Mouse (Mus musculus) neural tube, embryonic 15.5 days (tissue): ENCODE data around the gene Atl2. TPM values are rescaled to one million over a fixed set of nuclear protein-coding genes. Genes with fewer than 3 reads are reported as not detected.

ENCODE experiments used
- ATAC-seq: fragments of 200-750 bp; cut with Nextera tagmentation; 2 replicates; pipeline ENCODE4 v1.8.0; 2017; ENCODE audit warnings: mild to moderate bottlenecking, moderate TSS enrichment, moderate library complexity; ENCODE audit not compliant: low FRiP score
- H3K27ac ChIP-seq: fragments of 300-500 bp; sonication (generic); replicated peaks from 2 replicates; pipeline ENCODE4 v1.5.1; 2015; ENCODE audit warnings: mild to moderate bottlenecking, inconsistent platforms
- H3K27me3 ChIP-seq: fragments of 300-500 bp; sonication (generic); replicated peaks from 2 replicates; pipeline ENCODE4 v1.6.1; 2015; ENCODE audit warnings: inconsistent platforms
- H3K36me3 ChIP-seq: fragments of 300-500 bp; sonication (generic); 2 replicates; pipeline ENCODE4 v1.6.1; 2015; ENCODE audit warnings: inconsistent platforms
- H3K4me1 ChIP-seq: fragments of 300-500 bp; sonication (generic); 2 replicates; pipeline ENCODE4 v1.6.1; 2015; ENCODE audit warnings: inconsistent platforms
- H3K4me2 ChIP-seq: fragments of 300-500 bp; sonication (generic); 2 replicates; pipeline ENCODE4 v1.6.1; 2015; ENCODE audit warnings: inconsistent platforms, mild to moderate bottlenecking, moderate library complexity
- H3K4me3 ChIP-seq: fragments of 300-500 bp; sonication (generic); replicated peaks from 2 replicates; pipeline ENCODE4 v1.5.1; 2015; ENCODE audit warnings: mild to moderate bottlenecking, inconsistent platforms
- H3K9ac ChIP-seq: fragments of 300-500 bp; sonication (generic); replicated peaks from 2 replicates; pipeline ENCODE4 v1.6.1; 2015; ENCODE audit warnings: mild to moderate bottlenecking, inconsistent platforms
- H3K9me3 ChIP-seq: fragments of 300-500 bp; sonication (generic); replicated peaks from 2 replicates; pipeline ENCODE4 v1.6.1; 2016; ENCODE audit warnings: inconsistent platforms
- WGBS: fragments of 180-500 bp; shearing (Covaris S2); methylation state at CpG from one replicate; pipeline ENCODE4 v1.1.7; 2015; ENCODE audit warnings: mixed read lengths; 5-methylcytosine and 5-hydroxymethylcytosine counted together
- polyA plus RNA-seq: library from polyadenylated mRNA; unstranded; fragments of >200 nt; fragmentation: Nextera tagmentation; extraction: Ambion mirVana; gene quantifications from 2 replicates; pipeline ENCODE4 v1.2.1, GENCODE M21; 2015

Gene Atl2
- polyA plus RNA-seq, 1 experiment from 2014 or later, result 38.6 TPM

- ATAC-seq, result no peak
- H3K9ac ChIP-seq, result no peak overlapping the region
- no peaks in the 10 kb centered on the region for H3K4me1 ChIP-seq
- 66% methylated on average over 15 of the region's 15 CpGs for WGBS
- H3K4me2 ChIP-seq, result no peak overlapping the region
- no peaks in the 10 kb centered on the region for H3K9me3 ChIP-seq
- H3K27me3 ChIP-seq, result no peaks in the 10 kb centered on the region
- no peak overlapping the region for H3K4me3 ChIP-seq
- no peak overlapping the region for H3K27ac ChIP-seq
- H3K36me3 ChIP-seq, result no peaks in the 10 kb centered on the region
Measured at GRCm38 (mm10) chr17:79919566-79920350, 23.8 kb upstream of the Atl2 start.

GRCm38 (mm10) chr17:79918484-79919004, 22.6 kb upstream of the Atl2 start:
- no peak overlapping the region for H3K27ac ChIP-seq
- ATAC-seq, result no peak
- WGBS, result 25% methylated on average over 9 of the region's 9 CpGs
- no peaks in the 10 kb centered on the region for H3K9me3 ChIP-seq
- H3K4me3 ChIP-seq, result no peak overlapping the region
- H3K4me1 ChIP-seq, result no peaks in the 10 kb centered on the region
- no peaks in the 10 kb centered on the region for H3K27me3 ChIP-seq
- no peaks in the 10 kb centered on the region for H3K36me3 ChIP-seq
- H3K4me2 ChIP-seq, result no peak overlapping the region
- no peak overlapping the region for H3K9ac ChIP-seq

DNA sequence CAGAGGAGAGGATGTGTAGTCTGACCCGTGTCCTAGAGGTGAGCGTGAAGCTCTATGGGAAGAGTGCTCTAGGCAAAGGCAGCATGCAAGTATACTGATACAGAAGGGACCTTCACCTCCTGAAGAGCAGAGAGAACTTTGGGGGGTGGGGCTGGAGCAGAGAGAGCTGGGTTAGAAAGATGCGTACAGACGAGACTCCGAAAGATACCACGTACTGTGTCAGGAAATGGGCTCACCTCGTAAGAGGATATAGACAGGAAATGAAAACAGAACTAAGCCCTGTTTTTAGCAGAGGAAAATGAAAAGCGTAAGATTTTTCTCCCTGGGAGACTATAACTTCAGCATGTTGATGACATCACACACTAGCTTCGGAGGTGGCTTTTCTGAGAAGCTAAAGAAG, 21.1 kb upstream of the Atl2 start:
- no peaks in the 10 kb centered on the region for H3K27me3 ChIP-seq
- no peaks in the 10 kb centered on the region for H3K36me3 ChIP-seq
- no peak overlapping the region for H3K4me2 ChIP-seq
- no peak overlapping the region for H3K9ac ChIP-seq
- H3K4me1 ChIP-seq, result no peaks in the 10 kb centered on the region
- no peak for ATAC-seq
- WGBS, result 88% methylated on average over 9 of the region's 9 CpGs
- H3K9me3 ChIP-seq, result no peaks in the 10 kb centered on the region
- H3K27ac ChIP-seq, result no peak overlapping the region
- no peak overlapping the region for H3K4me3 ChIP-seq

- H3K4me3 ChIP-seq, result no peak overlapping the region
- no peak overlapping the region for H3K4me2 ChIP-seq
- no peaks in the 10 kb centered on the region for H3K4me1 ChIP-seq
- 86% methylated on average over 2 of the region's 2 CpGs for WGBS
- H3K9ac ChIP-seq, result no peak overlapping the region
- H3K36me3 ChIP-seq, result no peaks in the 10 kb centered on the region
- H3K27ac ChIP-seq, result no peak overlapping the region
- no peaks in the 10 kb centered on the region for H3K9me3 ChIP-seq
- no peak for ATAC-seq
- H3K27me3 ChIP-seq, result no peaks in the 10 kb centered on the region
Measured at GRCm38 (mm10) chr17:79912174-79912573, 16.3 kb upstream of the Atl2 start.

- H3K27me3 ChIP-seq, result no peaks in the 10 kb centered on the region
Measured at GRCm38 (mm10) chr17:79911718-79912117, 15.8 kb upstream of the Atl2 start.

DNA sequence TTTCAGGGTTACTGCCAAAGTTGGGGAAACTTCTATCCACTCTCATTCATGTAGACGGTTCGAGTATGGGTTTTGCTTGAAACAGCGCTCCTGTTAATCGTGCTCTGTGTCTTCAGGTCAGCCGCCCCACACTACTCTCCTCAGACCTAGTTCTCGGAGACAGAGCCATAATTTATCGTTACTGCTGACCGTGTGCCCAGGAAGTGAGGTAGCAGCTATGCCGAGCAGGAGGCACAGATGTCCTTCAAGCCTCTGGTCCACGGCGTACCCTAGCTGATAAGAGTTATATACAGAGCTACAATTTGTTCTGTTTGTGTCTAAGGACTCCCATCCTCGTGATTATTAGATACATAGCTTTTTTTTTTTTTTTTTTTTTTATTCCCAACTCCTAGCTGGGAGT, 13.6 kb upstream of the Atl2 start:
- H3K36me3 ChIP-seq, result no peaks in the 10 kb centered on the region
- no peak for ATAC-seq
- WGBS, result 87% methylated on average over 12 of the region's 12 CpGs
- no peak overlapping the region for H3K9ac ChIP-seq
- H3K9me3 ChIP-seq, result no peaks in the 10 kb centered on the region
- H3K4me1 ChIP-seq, result no peaks in the 10 kb centered on the region
- no peak overlapping the region for H3K4me2 ChIP-seq
- no peaks in the 10 kb centered on the region for H3K27me3 ChIP-seq
- no peak overlapping the region for H3K27ac ChIP-seq
- H3K4me3 ChIP-seq, result no peak overlapping the region

More at GRCm38 (mm10) chr17:79911718-79912117, 15.8 kb upstream of the Atl2 start:
- Histone ChIP-seq H3K4me3 (no peak overlapping the region), H3K9me3 (no peaks in the 10 kb centered on the region), H3K27ac (no peak overlapping the region), H3K36me3 (no peaks in the 10 kb centered on the region), H3K4me2 (no peak overlapping the region), H3K9ac (no peak overlapping the region), H3K4me1 (no peaks in the 10 kb centered on the region)
- ATAC-seq, result no peak
- WGBS, result 92% methylated on average over 3 of the region's 3 CpGs

DNA sequence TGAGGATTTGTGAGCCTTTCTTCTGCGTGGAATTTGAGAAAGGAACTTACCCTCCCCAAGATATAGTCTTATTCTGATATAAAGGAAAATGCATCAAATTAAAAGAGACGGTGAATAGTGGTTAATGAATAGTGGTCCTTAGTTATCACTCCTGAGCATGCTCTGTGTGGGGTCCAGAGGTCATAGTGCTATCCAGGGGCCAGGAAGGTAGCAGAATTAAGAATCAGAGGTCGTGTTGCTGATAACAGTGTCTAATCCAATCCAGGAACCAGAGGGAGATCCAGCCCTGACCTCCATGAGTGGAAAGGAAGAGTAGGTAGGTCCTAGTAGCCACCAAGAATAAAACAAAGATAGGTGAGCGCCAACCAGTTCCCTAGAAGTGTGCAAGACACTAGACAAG, 11.8 kb upstream of the Atl2 start:
- no peak for ATAC-seq
- Histone ChIP-seq H3K9me3 (no peaks in the 10 kb centered on the region), H3K36me3 (no peaks in the 10 kb centered on the region), H3K4me2 (no peak overlapping the region), H3K27me3 (no peaks in the 10 kb centered on the region), H3K27ac (no peak overlapping the region), H3K9ac (no peak overlapping the region), H3K4me1 (no peaks in the 10 kb centered on the region), H3K4me3 (no peak overlapping the region)
- WGBS, result 76% methylated on average over 4 of the region's 4 CpGs

DNA sequence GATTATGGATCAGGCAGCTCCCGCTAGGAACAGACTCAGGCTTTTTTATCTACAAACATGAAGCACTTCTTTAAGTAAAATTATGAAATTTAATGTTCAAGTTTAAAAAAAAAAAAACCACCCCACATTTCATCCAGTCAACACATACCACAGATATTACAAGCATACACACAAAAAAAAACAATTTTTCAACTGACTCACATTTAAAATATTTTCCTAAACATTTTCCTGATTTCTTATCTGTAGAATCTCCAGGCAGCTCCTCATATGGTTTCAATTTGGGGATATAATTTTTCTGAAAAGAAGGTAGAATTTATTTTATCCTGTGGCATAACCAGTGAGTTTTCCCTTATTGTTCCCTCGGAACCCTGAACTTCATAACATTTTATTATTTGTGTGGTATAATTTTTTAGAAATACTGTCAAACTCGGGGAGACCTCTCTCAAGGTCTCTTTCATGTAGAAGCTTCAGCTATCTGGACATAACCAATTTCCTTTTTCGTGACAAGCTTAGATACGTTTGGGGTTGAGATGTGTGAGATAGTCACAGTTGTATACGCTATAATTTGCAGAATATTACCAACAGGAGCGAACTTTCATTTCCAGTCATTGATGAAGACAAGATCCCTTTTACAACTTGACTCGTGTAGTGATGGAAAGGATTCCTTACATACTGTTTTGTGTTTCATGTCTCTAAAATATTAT, 11.0 kb upstream of the Atl2 start:
- WGBS, result 91% methylated on average over 8 of the region's 8 CpGs
- no peak overlapping the region for H3K4me3 ChIP-seq
- H3K27me3 ChIP-seq, result no peaks in the 10 kb centered on the region
- H3K9me3 ChIP-seq, result no peaks in the 10 kb centered on the region
- H3K9ac ChIP-seq, result no peak overlapping the region
- H3K4me2 ChIP-seq, result no peak overlapping the region
- no peak overlapping the region for H3K27ac ChIP-seq
- H3K4me1 ChIP-seq, result no peaks in the 10 kb centered on the region
- ATAC-seq, result no peak
- H3K36me3 ChIP-seq, result no peaks in the 10 kb centered on the region

GRCm38 (mm10) chr17:79904593-79904992, 8.7 kb upstream of the Atl2 start:
- H3K36me3 ChIP-seq, result no peaks in the 10 kb centered on the region
- H3K9me3 ChIP-seq, result no peaks in the 10 kb centered on the region
- no peak overlapping the region for H3K9ac ChIP-seq
- ATAC-seq, result no peak
- no peak overlapping the region for H3K4me3 ChIP-seq
- H3K4me1 ChIP-seq, result no peaks in the 10 kb centered on the region
- H3K4me2 ChIP-seq, result no peak overlapping the region
- 96% methylated on average over 4 of the region's 4 CpGs for WGBS
- H3K27me3 ChIP-seq, result no peaks in the 10 kb centered on the region
- H3K27ac ChIP-seq, result no peak overlapping the region

DNA sequence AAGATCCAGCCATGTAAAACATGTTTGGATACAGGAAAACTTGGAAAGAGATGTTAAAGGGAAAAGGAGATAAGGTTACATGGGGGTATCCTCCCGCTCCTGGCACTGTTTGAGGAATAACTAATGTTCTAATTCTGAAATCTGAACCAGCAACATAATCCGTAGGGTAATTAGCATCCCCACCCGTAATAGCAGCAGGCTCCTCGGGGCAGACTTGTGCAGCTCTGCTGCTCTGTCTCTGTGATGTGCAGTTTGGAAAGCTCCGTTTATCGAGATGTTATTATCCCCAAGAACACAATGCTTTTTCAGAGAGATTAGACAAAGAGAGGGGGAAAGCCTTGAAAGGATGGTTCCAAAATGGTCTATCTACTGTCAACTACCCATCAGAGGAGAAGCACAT, 5.3 kb upstream of the Atl2 start:
- 55% methylated on average over 6 of the region's 6 CpGs for WGBS
- no peak overlapping the region for H3K9ac ChIP-seq
- H3K27me3 ChIP-seq, result peaks cover 10% of the 10 kb centered on the region
- H3K27ac ChIP-seq, result no peak overlapping the region
- H3K9me3 ChIP-seq, result no peaks in the 10 kb centered on the region
- H3K4me3 ChIP-seq, result no peak overlapping the region
- H3K36me3 ChIP-seq, result no peaks in the 10 kb centered on the region
- no peak for ATAC-seq
- no peak overlapping the region for H3K4me2 ChIP-seq
- H3K4me1 ChIP-seq, result peaks cover 3% of the 10 kb centered on the region; the same call in 1 of the 2 replicates

- H3K27ac ChIP-seq, result no peak overlapping the region
- peaks cover 10% of the 10 kb centered on the region for H3K27me3 ChIP-seq
- H3K9ac ChIP-seq, result no peak overlapping the region
- H3K9me3 ChIP-seq, result no peaks in the 10 kb centered on the region
- ATAC-seq, result no peak
- no peak overlapping the region for H3K4me2 ChIP-seq
- no peaks in the 10 kb centered on the region for H3K36me3 ChIP-seq
- no peak overlapping the region for H3K4me3 ChIP-seq
- H3K4me1 ChIP-seq, result peaks cover 16% of the 10 kb centered on the region
- WGBS, result 89% methylated on average over 6 of the region's 6 CpGs
Measured at GRCm38 (mm10) chr17:79898156-79898746, 2.3 kb upstream of the Atl2 start.

DNA sequence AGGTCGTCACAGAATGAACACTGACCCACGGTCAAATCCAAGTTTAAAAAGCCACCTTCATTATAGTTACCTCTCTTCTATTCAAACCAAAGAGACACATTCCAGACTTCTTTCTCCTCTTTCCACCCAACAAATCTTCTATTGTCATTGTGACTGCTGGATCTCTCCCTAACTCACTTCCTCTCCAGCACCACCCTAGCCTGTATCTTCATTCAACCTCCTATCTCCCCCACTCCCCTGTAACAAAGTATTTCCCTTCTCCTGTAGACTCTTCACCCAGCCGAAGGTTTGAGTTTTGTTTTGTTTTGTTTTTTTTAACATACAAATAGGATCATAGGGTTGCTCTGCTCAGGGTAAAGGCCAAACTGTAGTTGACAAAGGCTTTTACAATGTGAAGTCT, 1.7 kb upstream of the Atl2 start:
- no peaks in the 10 kb centered on the region for H3K9me3 ChIP-seq
- peaks cover 22% of the 10 kb centered on the region for H3K4me1 ChIP-seq
- ATAC-seq, result no peak
- no peak overlapping the region for H3K4me3 ChIP-seq
- no peaks in the 10 kb centered on the region for H3K36me3 ChIP-seq
- H3K4me2 ChIP-seq, result no peak overlapping the region
- no peak overlapping the region for H3K9ac ChIP-seq
- H3K27me3 ChIP-seq, result peaks cover 10% of the 10 kb centered on the region
- H3K27ac ChIP-seq, result no peak overlapping the region
- 72% methylated on average over 3 of the region's 3 CpGs for WGBS
